Mouse (Mus musculus) limb, embryonic 13.5 days (tissue): ENCODE results near the gene Tmem91. TPM values are rescaled to one million over a fixed set of nuclear protein-coding genes. Genes with fewer than 3 reads are reported as not detected.

Experiments used
- ATAC-seq: fragments of 200-750 bp; cut with Nextera tagmentation; 2 replicates; pipeline ENCODE4 v1.8.0; 2017; ENCODE audit warnings: low read depth, moderate number of reproducible peaks, moderate TSS enrichment; ENCODE audit not compliant: low FRiP score
- H3K27ac ChIP-seq: fragments of 300-500 bp; sonication (generic); 2 replicates; pipeline ENCODE4 v1.5.1; 2015; ENCODE audit warnings: inconsistent platforms, mild to moderate bottlenecking, moderate library complexity
- H3K27me3 ChIP-seq: fragments of 300-500 bp; sonication (generic); 2 replicates; pipeline ENCODE4 v1.6.1; 2015; ENCODE audit warnings: mild to moderate bottlenecking, inconsistent platforms
- H3K36me3 ChIP-seq: fragments of 300-500 bp; sonication (generic); 2 replicates; pipeline ENCODE4 v1.6.1; 2015; ENCODE audit warnings: inconsistent platforms, mild to moderate bottlenecking, moderate library complexity
- H3K4me1 ChIP-seq: fragments of 300-500 bp; sonication (generic); 2 replicates; pipeline ENCODE4 v1.6.1; 2015; ENCODE audit warnings: inconsistent platforms
- H3K4me2 ChIP-seq: fragments of 300-500 bp; sonication (generic); replicated peaks from 2 replicates; pipeline ENCODE4 v1.6.1; 2015; ENCODE audit warnings: inconsistent platforms, mild to moderate bottlenecking, moderate library complexity
- H3K4me3 ChIP-seq: fragments of 300-500 bp; sonication (generic); 2 replicates; pipeline ENCODE4 v1.5.1; 2015; ENCODE audit warnings: moderate library complexity, mild to moderate bottlenecking, inconsistent platforms
- H3K9ac ChIP-seq: fragments of 300-500 bp; sonication (generic); 2 replicates; pipeline ENCODE4 v1.6.1; 2015; ENCODE audit warnings: mild to moderate bottlenecking, inconsistent platforms
- H3K9me3 ChIP-seq: fragments of 300-500 bp; sonication (generic); 2 replicates; pipeline ENCODE4 v1.6.1; 2016; ENCODE audit warnings: inconsistent platforms
- WGBS: fragments of 180-500 bp; shearing (Covaris S2); methylation state at CpG from one replicate; pipeline ENCODE4 v1.1.7; 2015; 5-methylcytosine and 5-hydroxymethylcytosine counted together
- polyA plus RNA-seq: library from polyadenylated mRNA; unstranded; fragments of >200 nt; fragmentation: Nextera tagmentation; extraction: Ambion mirVana; gene quantifications from 2 replicates; pipeline ENCODE4 v1.2.1, GENCODE M21; 2015

Tmem91 gene
- polyA plus RNA-seq, 1 experiment from 2014 or later, result 3.7 TPM

DNA sequence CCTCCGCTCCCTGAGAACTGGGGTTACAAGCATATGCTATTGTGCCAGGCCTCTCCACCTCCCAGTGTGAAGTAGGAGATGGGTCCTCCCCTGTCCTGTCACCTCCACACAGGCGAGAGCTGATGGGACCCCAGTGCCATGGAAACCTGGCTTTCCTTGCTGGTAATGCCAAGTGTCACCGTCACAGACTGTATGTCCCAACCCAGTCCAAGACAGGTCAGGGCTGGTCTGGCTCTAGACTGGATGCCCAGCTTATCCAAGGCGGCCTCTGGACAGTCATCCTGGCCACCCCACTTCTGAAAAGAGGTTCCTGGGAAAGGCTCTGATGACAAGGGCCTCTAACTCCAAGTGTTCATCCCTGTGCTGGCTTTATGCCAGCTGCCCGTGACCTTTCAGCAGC lies 37.9 kb downstream of the Tmem91 start:
- 93% methylated on average over 5 of the region's 5 CpGs for WGBS

DNA sequence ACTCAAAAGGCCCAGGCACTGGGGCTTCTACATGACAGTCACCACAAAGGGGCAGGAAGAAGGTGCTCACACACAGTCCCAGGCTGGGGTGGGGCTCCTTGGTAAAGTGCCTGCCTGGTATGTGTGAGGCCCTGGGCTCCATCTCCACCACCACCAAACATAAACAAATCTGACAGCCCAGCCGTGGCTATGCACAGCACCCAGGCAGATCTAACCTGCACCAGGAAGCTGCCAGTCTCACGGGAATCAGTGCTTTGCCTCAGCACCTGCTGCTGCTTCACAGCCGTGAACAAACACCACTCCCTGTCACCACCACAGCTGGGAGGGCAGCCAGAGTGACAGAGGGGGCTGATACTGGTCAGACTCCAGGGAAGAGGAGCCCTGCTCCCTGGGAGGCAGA lies 38.6 kb downstream of the Tmem91 start:
- ATAC-seq, result no peak
- Histone ChIP-seq H3K4me3 (no peak overlapping the region), H3K9ac (no peak overlapping the region), H3K36me3 (peaks cover 77% of the 10 kb centered on the region), H3K27me3 (no peaks in the 10 kb centered on the region), H3K9me3 (no peaks in the 10 kb centered on the region), H3K4me2 (no peak overlapping the region), H3K27ac (no peak overlapping the region), H3K4me1 (no peaks in the 10 kb centered on the region)
- 30% methylated on average over 3 of the region's 3 CpGs for WGBS

More for the DNA sequence above, 37.9 kb downstream of the Tmem91 start:
- Histone ChIP-seq H3K9me3 (no peaks in the 10 kb centered on the region), H3K4me2 (no peak overlapping the region), H3K27ac (no peak overlapping the region), H3K4me3 (no peak overlapping the region), H3K9ac (no peak overlapping the region), H3K36me3 (peaks cover 76% of the 10 kb centered on the region), H3K27me3 (no peaks in the 10 kb centered on the region), H3K4me1 (no peaks in the 10 kb centered on the region)
- no peak for ATAC-seq

DNA sequence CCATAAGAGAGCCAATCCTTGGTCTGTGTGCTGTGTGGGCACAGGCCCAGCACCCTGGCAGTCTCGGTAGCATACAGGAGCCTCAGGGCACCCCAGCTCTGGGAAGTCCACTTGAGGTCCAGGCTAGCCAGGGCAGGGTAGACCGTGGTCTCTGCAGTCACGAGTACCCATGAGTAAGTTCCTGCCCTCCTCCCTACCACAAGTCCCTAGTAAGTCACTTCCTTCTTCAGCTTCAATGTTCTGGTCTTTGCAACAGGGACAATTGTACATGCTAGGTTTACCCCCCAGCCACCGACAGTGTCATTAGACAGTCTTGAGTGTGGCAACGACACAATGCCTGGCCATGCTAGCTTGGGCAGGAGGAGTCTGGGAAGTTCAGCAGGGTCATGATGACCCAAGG lies 42.3 kb downstream of the Tmem91 start:
- Histone ChIP-seq H3K36me3 (peaks cover 77% of the 10 kb centered on the region), H3K9me3 (no peaks in the 10 kb centered on the region), H3K9ac (no peak overlapping the region; the same call in 1 of the 2 replicates), H3K27ac (no peak overlapping the region), H3K4me3 (no peak overlapping the region), H3K4me2 (no peak overlapping the region), H3K27me3 (peaks cover 10% of the 10 kb centered on the region), H3K4me1 (peaks cover 5% of the 10 kb centered on the region)
- WGBS, result 88% methylated on average over 5 of the region's 5 CpGs
- ATAC-seq, result no peak

DNA sequence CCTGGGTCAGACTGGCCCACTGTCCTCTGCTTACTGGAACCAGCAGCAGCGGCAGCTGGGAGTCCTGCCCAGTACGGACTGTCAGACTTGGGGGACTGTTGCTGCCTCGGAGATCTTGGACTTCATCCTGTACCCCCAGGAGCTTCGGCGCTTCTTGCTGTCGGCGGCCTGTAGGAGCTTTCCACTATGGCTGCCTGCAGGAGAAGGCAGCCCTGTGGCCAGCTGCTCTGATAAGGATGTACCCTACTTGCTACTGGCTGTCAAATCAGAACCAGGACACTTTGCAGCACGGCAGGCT lies 46.7 kb downstream of the Tmem91 start:
- H3K4me3 ChIP-seq, result peak overlapping the region; percentile 44

DNA sequence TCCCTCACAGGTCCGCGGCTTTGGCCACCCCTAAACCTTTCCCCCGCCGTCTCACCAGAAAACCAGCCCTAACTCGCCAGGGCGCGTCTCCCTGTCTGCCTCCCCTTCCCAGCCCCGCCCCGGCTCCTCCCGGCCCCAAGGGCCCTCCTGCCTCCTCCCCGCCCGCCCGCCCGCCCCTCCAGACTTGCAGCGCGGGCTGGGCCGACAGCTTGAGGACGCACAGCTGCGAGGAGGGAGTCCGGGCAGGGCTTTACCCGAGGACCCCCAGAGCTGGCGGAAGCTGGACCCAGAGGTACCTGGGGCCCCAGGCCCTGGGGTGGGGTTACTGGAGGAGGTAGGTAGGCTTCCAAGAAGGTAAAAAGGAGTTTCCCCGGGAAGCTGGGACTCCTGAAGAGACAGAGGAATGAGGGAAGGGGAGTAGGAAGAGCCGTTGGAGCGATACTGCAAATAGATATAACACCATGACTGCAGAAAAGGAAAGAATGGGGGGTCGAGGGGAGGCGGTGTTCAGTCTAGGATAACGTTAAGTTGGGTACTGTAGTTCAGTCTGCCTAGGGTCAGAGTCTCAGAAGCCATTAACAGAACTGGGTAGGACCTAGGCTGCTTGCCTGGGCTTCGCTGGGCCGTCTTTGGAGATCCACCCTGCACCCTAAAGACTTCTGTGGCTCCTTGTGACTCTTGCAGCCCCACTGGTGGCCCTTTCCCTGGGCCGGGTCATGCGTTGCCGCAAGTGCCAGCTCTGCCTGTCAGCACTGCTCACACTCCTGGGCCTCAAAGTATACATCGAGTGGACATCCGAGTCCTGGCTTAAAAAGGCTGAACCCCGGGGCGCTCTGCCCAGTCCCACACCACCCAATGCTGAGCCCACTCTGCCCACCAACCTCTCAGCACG lies 47.3 kb downstream of the Tmem91 start:
- WGBS, result 18% methylated on average over 38 of the region's 38 CpGs
- peak overlapping the region; percentile 44 for H3K4me3 ChIP-seq
- H3K27ac ChIP-seq, result no peak overlapping the region
- peaks cover 16% of the 10 kb centered on the region for H3K4me1 ChIP-seq
- peaks cover 10% of the 10 kb centered on the region for H3K27me3 ChIP-seq
- no peaks in the 10 kb centered on the region for H3K9me3 ChIP-seq
- peak overlapping the region; percentile 70 for H3K4me2 ChIP-seq
- peak; percentile 66 for ATAC-seq
- H3K36me3 ChIP-seq, result peaks cover 69% of the 10 kb centered on the region
- peak overlapping the region; percentile 66 for H3K9ac ChIP-seq

More for the DNA sequence above, 46.7 kb downstream of the Tmem91 start:
- ATAC-seq, result no peak
- peaks cover 10% of the 10 kb centered on the region for H3K27me3 ChIP-seq
- no peak overlapping the region for H3K27ac ChIP-seq
- peaks cover 72% of the 10 kb centered on the region for H3K36me3 ChIP-seq
- H3K4me1 ChIP-seq, result peaks cover 16% of the 10 kb centered on the region
- WGBS, result 68% methylated on average over 8 of the region's 8 CpGs
- H3K9ac ChIP-seq, result peak overlapping the region; percentile 66
- no peaks in the 10 kb centered on the region for H3K9me3 ChIP-seq
- peak overlapping the region; percentile 70 for H3K4me2 ChIP-seq

DNA sequence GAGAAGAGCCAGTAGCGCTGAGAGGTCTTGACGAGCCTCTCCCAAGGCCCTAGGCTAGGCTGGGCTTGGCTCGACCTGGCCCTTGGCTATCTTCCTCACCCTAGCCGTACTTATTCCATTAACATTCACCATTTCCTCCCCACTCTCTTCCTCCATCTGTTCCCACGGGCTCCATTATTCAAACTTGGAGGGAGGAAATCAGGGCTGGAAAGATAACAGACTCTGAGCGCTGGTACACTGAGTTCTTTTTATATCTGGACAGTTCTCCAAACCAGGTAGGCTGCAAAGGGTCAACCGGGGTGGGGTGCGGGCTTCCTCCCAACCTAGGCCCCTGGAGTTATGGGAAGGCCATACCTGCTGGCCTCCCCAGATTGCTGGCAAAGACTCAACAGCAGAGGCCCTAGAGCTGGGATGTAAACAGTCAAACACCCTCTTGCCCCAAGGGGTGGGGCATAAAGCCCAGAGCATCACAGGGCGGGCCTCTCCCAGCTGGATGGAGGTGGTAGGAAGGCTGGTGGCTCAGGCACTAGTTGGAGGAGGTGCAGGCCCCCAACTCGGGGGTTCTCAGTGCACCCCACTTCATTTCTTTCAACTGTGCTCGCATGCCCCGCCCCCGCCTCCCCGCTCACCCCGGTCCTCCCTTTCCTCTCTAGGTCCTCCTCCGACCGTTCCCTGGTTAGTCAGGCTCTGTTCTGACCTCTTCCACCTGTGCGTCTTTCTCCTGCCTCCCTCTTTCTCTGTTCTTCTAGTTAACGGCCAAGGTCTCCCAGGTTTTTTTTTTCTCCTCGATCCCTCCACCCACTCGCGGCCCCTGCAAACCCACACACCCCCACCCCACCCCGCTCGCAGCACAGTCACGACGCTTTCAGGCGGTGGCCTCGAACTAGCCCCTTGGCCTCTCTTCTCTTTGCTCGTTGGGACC lies 48.2 kb downstream of the Tmem91 start, which contains the start of gene B3gnt8:
Gene B3gnt8, plus strand, starts transcription at position 146 of the 922 bp plus-strand sequence.
- Histone ChIP-seq H3K4me2 (peak within 1 kb of the TSS; percentile 70), H3K27me3 (peaks cover 10% of the 10 kb centered on the region), H3K4me3 (peak within 1 kb of the TSS; percentile 44), H3K36me3 (peaks cover 71% of the 10 kb centered on the region), H3K4me1 (peaks cover 16% of the 10 kb centered on the region), H3K27ac (no peak within 1 kb of the TSS), H3K9ac (peak within 1 kb of the TSS; percentile 66), H3K9me3 (no peaks in the 10 kb centered on the region)
- 18% methylated on average over 27 of the region's 29 CpGs for WGBS
- ATAC-seq, result no peak

DNA sequence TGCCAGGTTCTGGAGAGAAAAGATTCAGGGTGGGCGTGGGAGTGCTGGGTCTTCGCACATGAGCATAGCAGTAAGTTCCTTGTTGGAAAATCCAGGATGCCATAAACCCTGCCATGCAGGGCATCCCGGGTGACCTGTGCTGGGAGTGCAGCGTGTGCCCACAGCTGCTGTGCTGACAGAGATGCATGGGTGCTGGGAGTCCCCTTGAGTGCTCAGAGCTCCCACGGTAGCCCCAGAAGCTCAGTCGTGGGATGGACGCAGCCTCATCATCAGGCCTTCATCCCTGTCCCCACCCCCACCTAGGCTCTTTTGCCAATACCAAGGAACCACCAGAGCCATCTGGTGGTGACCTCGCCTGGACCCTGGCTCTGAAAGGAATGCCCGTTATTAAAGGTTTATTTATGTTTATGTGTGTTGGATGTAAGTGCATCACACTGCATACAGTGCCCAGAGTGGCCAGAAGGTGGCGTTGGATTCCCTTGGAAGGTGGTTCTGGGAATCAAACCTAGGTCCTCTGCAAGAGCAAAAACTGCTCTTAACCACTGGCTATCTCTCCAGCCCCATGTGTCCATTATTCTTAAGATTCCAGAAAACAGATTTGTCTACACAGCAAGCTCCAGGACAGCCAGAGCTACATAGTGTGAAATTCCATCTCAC lies 49.2 kb downstream of the Tmem91 start:
- H3K4me3 ChIP-seq, result no peak overlapping the region
- no peak for ATAC-seq
- no peak overlapping the region for H3K9ac ChIP-seq
- peaks cover 72% of the 10 kb centered on the region for H3K36me3 ChIP-seq
- no peak overlapping the region for H3K4me2 ChIP-seq
- H3K9me3 ChIP-seq, result no peaks in the 10 kb centered on the region
- no peak overlapping the region for H3K27ac ChIP-seq
- WGBS, result 75% methylated on average over 10 of the region's 10 CpGs
- H3K27me3 ChIP-seq, result peaks cover 10% of the 10 kb centered on the region
- peaks cover 16% of the 10 kb centered on the region for H3K4me1 ChIP-seq

DNA sequence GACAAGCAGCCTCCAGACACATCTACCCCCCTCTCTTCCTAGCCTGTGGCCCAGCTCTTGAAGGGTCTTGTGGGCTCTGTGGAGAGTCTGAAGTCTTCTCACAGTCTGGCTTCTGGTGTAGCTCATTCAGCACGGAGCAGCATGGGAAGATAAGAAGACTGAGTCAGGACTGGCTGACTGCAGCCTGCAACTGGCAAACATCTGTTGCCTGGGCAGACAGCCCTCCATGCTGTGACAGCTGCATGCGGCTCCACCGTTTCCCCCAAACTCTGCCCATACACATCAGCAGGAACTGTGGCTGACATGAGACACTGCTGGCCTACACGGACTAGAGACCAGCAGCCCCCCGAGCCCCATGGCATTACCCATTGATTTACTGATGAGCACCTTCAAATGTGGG lies 50.1 kb downstream of the Tmem91 start:
- H3K4me1 ChIP-seq, result peaks cover 19% of the 10 kb centered on the region
- H3K27me3 ChIP-seq, result peaks cover 10% of the 10 kb centered on the region
- no peak overlapping the region for H3K9ac ChIP-seq
- no peak overlapping the region for H3K4me2 ChIP-seq
- peaks cover 63% of the 10 kb centered on the region for H3K36me3 ChIP-seq
- ATAC-seq, result no peak
- no peak overlapping the region for H3K27ac ChIP-seq
- 74% methylated on average over 5 of the region's 5 CpGs for WGBS
- no peak overlapping the region for H3K4me3 ChIP-seq
- no peaks in the 10 kb centered on the region for H3K9me3 ChIP-seq

DNA sequence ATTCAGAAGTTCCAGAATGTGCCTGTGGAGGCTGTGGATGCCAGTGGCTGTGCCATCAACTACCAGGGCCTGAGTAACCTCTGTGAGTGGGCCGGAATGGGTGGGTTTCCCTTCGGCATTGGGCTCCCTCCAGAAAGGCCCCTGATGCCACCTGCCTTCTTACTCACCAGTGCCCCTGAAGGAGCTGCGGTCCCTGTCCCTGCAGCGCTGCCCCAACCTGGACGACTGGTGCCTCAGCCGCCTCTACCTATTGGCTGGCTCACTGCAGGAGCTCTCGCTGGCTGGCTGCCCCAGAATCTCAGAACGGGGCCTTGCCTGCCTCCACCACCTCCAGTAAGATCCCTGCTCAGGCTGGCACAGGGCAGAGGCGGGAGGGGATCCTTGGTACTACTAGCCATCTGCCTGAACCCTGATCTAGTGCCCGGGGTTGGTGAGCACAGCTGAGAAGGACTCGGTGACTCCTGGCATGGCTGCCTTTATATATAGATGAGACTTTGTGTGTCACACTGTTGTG lies 51.1 kb downstream of the Tmem91 start:
- no peak overlapping the region for H3K27ac ChIP-seq
- H3K9me3 ChIP-seq, result no peaks in the 10 kb centered on the region
- peaks cover 54% of the 10 kb centered on the region for H3K36me3 ChIP-seq
- H3K4me1 ChIP-seq, result peaks cover 22% of the 10 kb centered on the region
- H3K4me3 ChIP-seq, result no peak overlapping the region
- peaks cover 9% of the 10 kb centered on the region for H3K27me3 ChIP-seq
- no peak for ATAC-seq
- H3K9ac ChIP-seq, result no peak overlapping the region
- no peak overlapping the region for H3K4me2 ChIP-seq
- WGBS, result 90% methylated on average over 11 of the region's 11 CpGs

DNA sequence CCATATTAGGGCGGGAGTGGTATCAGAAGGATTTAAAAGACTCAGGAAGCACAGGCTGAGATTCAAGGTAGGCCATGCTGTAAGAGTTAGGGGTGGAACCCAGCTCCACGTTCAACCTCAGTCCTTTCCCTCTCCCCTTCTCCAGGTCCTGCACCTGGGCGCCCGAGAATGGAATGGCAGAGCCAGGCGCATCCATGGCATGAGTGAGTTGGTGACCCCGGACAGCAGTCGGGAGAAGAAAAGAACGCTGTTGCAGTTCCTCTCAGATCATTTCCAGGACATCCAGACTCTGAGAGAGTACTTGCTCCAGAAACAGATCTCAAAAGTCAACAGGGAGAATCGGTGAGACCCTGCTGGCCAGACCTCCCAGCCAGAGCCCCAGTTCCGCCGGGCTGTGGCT lies 54.2 kb downstream of the Tmem91 start:
- 90% methylated on average over 11 of the region's 11 CpGs for WGBS
- no peak overlapping the region for H3K4me3 ChIP-seq
- no peaks in the 10 kb centered on the region for H3K27me3 ChIP-seq
- H3K4me1 ChIP-seq, result peaks cover 7% of the 10 kb centered on the region
- no peaks in the 10 kb centered on the region for H3K9me3 ChIP-seq
- H3K27ac ChIP-seq, result no peak overlapping the region
- H3K36me3 ChIP-seq, result peaks cover 44% of the 10 kb centered on the region
- no peak overlapping the region for H3K9ac ChIP-seq
- ATAC-seq, result no peak
- no peak overlapping the region for H3K4me2 ChIP-seq

DNA sequence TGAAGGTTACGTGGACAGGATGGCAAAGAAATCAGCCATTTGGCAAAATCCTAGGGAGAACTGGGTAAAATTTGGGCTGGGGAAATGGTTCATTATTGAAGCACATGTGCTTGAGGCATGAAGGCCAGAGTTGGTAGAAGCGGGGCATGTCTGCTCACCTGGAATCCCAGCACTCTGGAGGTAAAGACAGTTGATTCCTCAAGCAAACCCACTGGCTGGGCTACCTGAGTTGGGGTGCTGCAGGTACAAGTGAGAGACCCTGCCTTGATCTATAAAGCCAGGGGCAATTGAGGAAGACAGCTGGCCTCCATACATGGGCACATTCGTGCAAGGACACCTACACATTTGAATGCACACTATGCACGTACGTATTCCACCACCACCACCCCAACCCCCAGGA lies 54.9 kb downstream of the Tmem91 start:
- H3K4me1 ChIP-seq, result peaks cover 7% of the 10 kb centered on the region
- peak overlapping the region; percentile 71 for H3K4me3 ChIP-seq
- H3K36me3 ChIP-seq, result peaks cover 38% of the 10 kb centered on the region
- no peak for ATAC-seq
- 0 out of 2 replicates have a peak overlapping the region, but pooled peaks have one; percentile 68 for H3K9ac ChIP-seq
- H3K9me3 ChIP-seq, result no peaks in the 10 kb centered on the region
- WGBS, result 91% methylated on average over 5 of the region's 5 CpGs
- H3K4me2 ChIP-seq, result peak overlapping the region; percentile 72
- H3K27ac ChIP-seq, result no peak overlapping the region
- no peaks in the 10 kb centered on the region for H3K27me3 ChIP-seq

DNA sequence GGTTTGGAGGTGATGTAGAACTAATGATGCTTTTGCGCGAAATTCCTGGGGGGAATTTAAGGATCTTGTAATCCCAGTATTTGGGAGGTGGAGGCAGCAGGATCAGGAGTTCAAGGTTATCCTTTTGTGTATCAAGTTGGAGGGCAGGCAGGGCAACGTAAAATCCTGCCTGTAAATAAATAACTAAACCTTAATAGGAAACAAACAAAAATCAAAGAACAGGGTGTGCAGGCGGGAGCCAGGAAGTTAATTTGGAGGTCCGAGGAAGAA lies 55.3 kb downstream of the Tmem91 start:
- Histone ChIP-seq H3K27ac (no peak overlapping the region), H3K9ac (peak overlapping the region; percentile 68), H3K4me2 (peak overlapping the region; percentile 72), H3K27me3 (no peaks in the 10 kb centered on the region), H3K36me3 (peaks cover 33% of the 10 kb centered on the region), H3K4me1 (peaks cover 7% of the 10 kb centered on the region), H3K4me3 (peak overlapping the region; percentile 71), H3K9me3 (no peaks in the 10 kb centered on the region)
- no peak for ATAC-seq
- 21% methylated on average over 5 of the region's 5 CpGs for WGBS
